Mouse (Mus musculus) erythroblast, embryonic 14.5 days (primary cell): ENCODE measurements around the gene Sycn. TPM values are rescaled to one million over a fixed set of nuclear protein-coding genes. Genes with fewer than 3 reads are reported as not detected.
"Not testable (repeated sequence)": the region's sequence is repeated elsewhere in the genome, so short reads cannot be mapped to it uniquely, and the experiment has no call there.

Experiments used
- H3K27me3 ChIP-seq: 2 replicates; pipeline ENCODE4 v1.6.1; 2012; ENCODE audit warnings: inconsistent platforms; ENCODE audit not compliant: control insufficient read depth
- H3K36me3 ChIP-seq: 2 replicates; pipeline ENCODE4 v1.6.1; 2012; ENCODE audit warnings: mild to moderate bottlenecking, inconsistent platforms; ENCODE audit not compliant: control insufficient read depth
- H3K4me1 ChIP-seq: 2 replicates; pipeline ENCODE4 v1.6.1; 2012; ENCODE audit warnings: inconsistent platforms; ENCODE audit not compliant: control insufficient read depth
- H3K4me3 ChIP-seq: replicated peaks from 2 replicates; pipeline ENCODE3; 2012; ENCODE audit warnings: moderate library complexity, mild to moderate bottlenecking, inconsistent platforms
- H3K9me3 ChIP-seq: 2 replicates; pipeline ENCODE4 v1.6.1; 2012; ENCODE audit warnings: low read length, inconsistent platforms, mixed read lengths; ENCODE audit not compliant: control insufficient read depth
- GATA1 ChIP-seq: IDR thresholded peaks from 2 replicates; pipeline ENCODE4 v1.6.1; 2012; ENCODE audit warnings: low read length, inconsistent platforms, mixed read lengths
- TAL1 ChIP-seq: IDR thresholded peaks from 3 replicates; pipeline ENCODE4 v1.6.1; 2012; ENCODE audit warnings: low read length, inconsistent platforms, mixed read lengths
- polyA plus RNA-seq: library from polyadenylated mRNA; stranded (reverse); fragments of >175 nt; gene quantifications from 2 replicates; pipeline ENCODE4 v1.2.3, GENCODE M21; 2012

The Sycn gene
- not detected in 2 replicates for polyA plus RNA-seq

DNA sequence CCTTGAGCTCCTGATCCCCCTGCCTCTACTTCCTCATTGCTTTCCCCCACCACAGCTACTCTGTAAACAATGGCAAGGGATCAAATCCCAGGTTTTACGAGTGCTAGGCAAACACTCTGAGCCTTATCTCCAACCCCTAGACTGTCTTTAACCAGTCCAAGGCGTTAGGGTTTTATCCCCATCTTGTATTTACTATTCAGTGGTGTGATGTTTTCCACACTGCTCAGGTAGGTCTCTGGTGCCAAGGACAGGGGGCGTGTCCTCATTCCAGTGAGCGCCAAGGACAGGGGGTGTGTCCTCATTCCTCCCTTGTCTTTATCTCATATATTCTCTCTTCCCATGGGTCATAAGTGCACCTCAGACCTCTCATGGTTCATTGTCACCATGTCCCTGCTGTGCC is at the start of gene Sycn:
Gene Sycn, plus strand, starts transcription at position 360 of the 400 bp plus-strand sequence.
- peaks cover 20% of the 10 kb centered on the region for H3K27me3 ChIP-seq
- no peak for TF ChIP-seq GATA1
- no peak for TF ChIP-seq TAL1
- no peaks in the 10 kb centered on the region for H3K36me3 ChIP-seq
- no peak within 1 kb of the TSS for H3K4me3 ChIP-seq
- H3K4me1 ChIP-seq, result no peaks in the 10 kb centered on the region; the same call in 1 of the 2 replicates
- no peaks in the 10 kb centered on the region for H3K9me3 ChIP-seq

DNA sequence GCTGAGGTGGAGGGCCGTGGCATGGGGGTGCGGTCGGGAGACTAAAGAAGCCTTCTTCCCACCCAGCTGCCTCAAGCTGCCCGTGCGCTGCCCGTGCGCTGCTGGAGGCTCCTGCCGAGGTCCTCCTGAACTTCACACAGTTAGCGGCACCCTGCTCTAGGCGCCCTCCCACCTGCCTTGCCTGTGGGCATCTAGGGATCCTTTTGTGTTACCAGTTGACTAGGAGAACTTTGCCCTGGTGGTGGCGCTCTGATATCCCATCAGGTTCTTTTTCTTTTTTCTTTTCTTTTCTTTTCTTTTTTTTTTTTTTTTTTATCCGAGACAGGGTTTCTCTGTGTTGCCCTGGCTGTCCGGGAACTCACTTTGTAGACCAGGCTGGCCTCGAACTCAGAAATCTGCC is 49.8 kb upstream of the Sycn start:
- Histone ChIP-seq H3K9me3 (no peaks in the 10 kb centered on the region), H3K4me3 (no peak overlapping the region), H3K27me3 (peaks cover 11% of the 10 kb centered on the region), H3K4me1 (peaks cover 6% of the 10 kb centered on the region), H3K36me3 (no peaks in the 10 kb centered on the region)
- TF ChIP-seq TAL1, result no peak
- no peak for TF ChIP-seq GATA1

GRCm38 (mm10) chr7:28492310-28492709 is 48.4 kb upstream of the Sycn start:
- no peak for TF ChIP-seq GATA1
- TF ChIP-seq TAL1, result no peak
- H3K4me3 ChIP-seq, result no peak overlapping the region
- H3K9me3 ChIP-seq, result no peaks in the 10 kb centered on the region
- H3K36me3 ChIP-seq, result no peaks in the 10 kb centered on the region
- H3K27me3 ChIP-seq, result peaks cover 10% of the 10 kb centered on the region
- peaks cover 6% of the 10 kb centered on the region for H3K4me1 ChIP-seq

GRCm38 (mm10) chr7:28495426-28495825 is 45.3 kb upstream of the Sycn start:
- no peaks in the 10 kb centered on the region for H3K27me3 ChIP-seq
- no peaks in the 10 kb centered on the region for H3K9me3 ChIP-seq
- no peak overlapping the region for H3K4me3 ChIP-seq
- TF ChIP-seq GATA1 (no peak), TAL1 (no peak)
- H3K36me3 ChIP-seq, result no peaks in the 10 kb centered on the region
- H3K4me1 ChIP-seq, result peaks cover 5% of the 10 kb centered on the region

GRCm38 (mm10) chr7:28505585-28505984 is 35.1 kb upstream of the Sycn start:
- H3K27me3 ChIP-seq, result no peaks in the 10 kb centered on the region
- TF ChIP-seq GATA1 (no peak), TAL1 (no peak)
- H3K4me3 ChIP-seq, result no peak overlapping the region
- H3K9me3 ChIP-seq, result no peaks in the 10 kb centered on the region
- H3K36me3 ChIP-seq, result no peaks in the 10 kb centered on the region
- H3K4me1 ChIP-seq, result no peaks in the 10 kb centered on the region

DNA sequence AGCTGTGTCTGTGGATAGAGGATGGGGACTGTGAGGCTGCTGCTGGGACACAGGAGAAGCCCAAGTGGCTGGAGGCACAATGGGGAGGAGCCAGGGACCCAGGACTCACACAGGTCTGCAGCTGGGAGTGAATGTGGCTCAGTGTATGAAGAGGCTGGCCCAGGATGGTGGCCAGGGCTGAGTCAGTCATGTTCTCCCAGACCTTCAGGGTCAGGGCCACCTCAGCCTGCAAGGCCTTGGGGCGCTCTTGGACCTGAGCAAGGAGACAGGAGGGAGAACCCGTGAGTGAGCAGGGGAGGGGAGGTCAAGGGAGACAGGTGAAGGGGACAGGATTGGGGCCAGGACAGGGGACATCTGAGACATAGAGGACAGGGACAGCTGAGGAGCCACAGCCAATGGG is 31.6 kb upstream of the Sycn start:
- H3K4me3 ChIP-seq, H3K36me3 ChIP-seq, H3K4me1 ChIP-seq, H3K27me3 ChIP-seq, H3K9me3 ChIP-seq: not testable (repeated sequence)

GRCm38 (mm10) chr7:28510405-28510974 is 30.2 kb upstream of the Sycn start, which contains the start of gene Ifnl2:
TSS of gene Ifnl2 (minus strand) at chr7:28510455.
- not testable (repeated sequence) for H3K36me3 ChIP-seq, H3K9me3 ChIP-seq, H3K4me1 ChIP-seq, H3K27me3 ChIP-seq, H3K4me3 ChIP-seq

DNA sequence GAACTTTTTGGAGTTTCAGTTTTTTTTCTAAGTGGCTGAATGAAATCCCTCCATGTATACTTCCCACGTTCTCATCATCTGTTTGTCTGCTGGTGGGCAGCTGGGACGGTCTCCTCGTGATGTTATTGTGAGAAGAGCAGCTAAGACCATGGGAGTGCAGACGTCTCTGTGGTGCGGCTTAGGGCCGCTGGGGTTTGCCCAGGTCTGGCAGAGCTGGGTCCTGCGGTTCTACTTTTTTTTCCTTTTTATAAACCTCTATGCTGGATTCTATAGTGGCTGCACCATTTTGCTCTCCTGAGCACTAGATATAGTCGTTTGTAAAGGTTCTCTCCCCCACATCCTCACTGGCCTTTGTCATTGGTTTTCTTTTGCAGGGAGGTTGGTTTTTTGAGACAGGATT is 29.2 kb upstream of the Sycn start:
- H3K4me3 ChIP-seq, result no peak overlapping the region
- TF ChIP-seq TAL1 (no peak), GATA1 (no peak)
- no peaks in the 10 kb centered on the region for H3K36me3 ChIP-seq
- no peaks in the 10 kb centered on the region for H3K27me3 ChIP-seq
- no peaks in the 10 kb centered on the region for H3K9me3 ChIP-seq
- no peaks in the 10 kb centered on the region for H3K4me1 ChIP-seq

- H3K4me3 ChIP-seq, H3K9me3 ChIP-seq, H3K36me3 ChIP-seq, H3K27me3 ChIP-seq, H3K4me1 ChIP-seq: not testable (repeated sequence)
These were observed 18.1 kb upstream of the Sycn start, which contains the start of gene Ifnl3 for GRCm38 (mm10) chr7:28522536-28522935. TSS of gene Ifnl3 (plus strand) at chr7:28522836.

- Histone ChIP-seq H3K27me3 (no peaks in the 10 kb centered on the region), H3K4me1 (peaks cover 7% of the 10 kb centered on the region), H3K36me3 (no peaks in the 10 kb centered on the region), H3K9me3 (no peaks in the 10 kb centered on the region), H3K4me3 (no peak overlapping the region)
- TF ChIP-seq TAL1 (no peak), GATA1 (no peak)
These were observed 12.6 kb upstream of the Sycn start for GRCm38 (mm10) chr7:28527922-28528719.
